Mouse (Mus musculus) central nervous system, embryonic 18 days (tissue): ENCODE results near the gene Proz. TPM values are rescaled to one million over a fixed set of nuclear protein-coding genes. Genes with fewer than 3 reads are reported as not detected.

ENCODE experiments used
- polyA plus RNA-seq: library from polyadenylated mRNA; depleted of rRNA; stranded (reverse); fragments of >200 nt; gene quantifications from 2 replicates; pipeline ENCODE4 v1.2.3, GENCODE M21; 2012; rRNA removed

The Proz gene
- polyA plus RNA-seq, result 0.17 and 0.28 TPM in 2 replicates

GRCm38 (mm10) chr8:13060441-13061150 lies at the start of gene Proz:
Gene Proz, plus strand, starts transcription at chr8:13060914.

GRCm38 (mm10) chr8:13025487-13026224 lies 35.1 kb upstream of the Proz start, which contains the start of gene F7:
Gene F7, plus strand, starts transcription at chr8:13026034.

GRCm38 (mm10) chr8:13037015-13037414 lies 23.7 kb upstream of the Proz start, which contains the start of gene F10:
Gene F10, plus strand, starts transcription at chr8:13037308.

GRCm38 (mm10) chr8:13105087-13105881 lies 44.6 kb downstream of the Proz start, which contains the start of the genes Pcid2 and Cul4a:
Gene Pcid2, minus strand, starts transcription at chr8:13105459.
Gene Cul4a, plus strand, starts transcription at chr8:13105621.

Other genes with a start within 250 kb of the Proz start
- 151 and 170 TPM in 2 replicates for gene Mcf2l, start 187.1 kb upstream of the Proz start, polyA plus RNA-seq
- 0.23 and 0.32 TPM in 2 replicates for gene F7, start 34.9 kb upstream of the Proz start, polyA plus RNA-seq
- 0.12 and 0.19 TPM in 2 replicates for gene F10, start 23.6 kb upstream of the Proz start, polyA plus RNA-seq
- 32.4 and 34.2 TPM in 2 replicates for gene Pcid2, start 44.5 kb downstream of the Proz start, polyA plus RNA-seq
- gene Cul4a, start 44.7 kb downstream of the Proz start, polyA plus RNA-seq, result 53.4 and 60.0 TPM in 2 replicates
- gene Lamp1, start 98.2 kb downstream of the Proz start, polyA plus RNA-seq, result 300 and 305 TPM in 2 replicates
- gene Grtp1, start 139.7 kb downstream of the Proz start, polyA plus RNA-seq, result 13.8 and 16.2 TPM in 2 replicates
- 0.19 and 1.1 TPM in 2 replicates for gene Adprhl1, start 193.2 kb downstream of the Proz start, polyA plus RNA-seq
- 46.3 and 48.8 TPM in 2 replicates for gene Dcun1d2, start 227.2 kb downstream of the Proz start, polyA plus RNA-seq
- 35.2 and 36.1 TPM in 2 replicates for gene Tmco3, start 227.3 kb downstream of the Proz start, polyA plus RNA-seq